Mouse (Mus musculus) ES-Bruce4 (cell line): Measurements from ENCODE around the gene Ipp.

ENCODE experiments used
- CTCF ChIP-seq: IDR thresholded peaks from one replicate; pipeline ENCODE4 v1.8.1; 2011; ENCODE audit warnings: low read depth, low read length
- POLR2A ChIP-seq: IDR thresholded peaks from one replicate; pipeline ENCODE4 v1.8.1; 2011; ENCODE audit warnings: low read length; ENCODE audit not compliant: insufficient read depth

GRCm38 (mm10) chr4:116461943-116462342, 45.4 kb upstream of the Ipp start:
- no peak for TF ChIP-seq CTCF
- TF ChIP-seq POLR2A, result no peak
